Comparison of ENCODE assay signal across 8 mouse cellular contexts in the genomic region with DNA sequence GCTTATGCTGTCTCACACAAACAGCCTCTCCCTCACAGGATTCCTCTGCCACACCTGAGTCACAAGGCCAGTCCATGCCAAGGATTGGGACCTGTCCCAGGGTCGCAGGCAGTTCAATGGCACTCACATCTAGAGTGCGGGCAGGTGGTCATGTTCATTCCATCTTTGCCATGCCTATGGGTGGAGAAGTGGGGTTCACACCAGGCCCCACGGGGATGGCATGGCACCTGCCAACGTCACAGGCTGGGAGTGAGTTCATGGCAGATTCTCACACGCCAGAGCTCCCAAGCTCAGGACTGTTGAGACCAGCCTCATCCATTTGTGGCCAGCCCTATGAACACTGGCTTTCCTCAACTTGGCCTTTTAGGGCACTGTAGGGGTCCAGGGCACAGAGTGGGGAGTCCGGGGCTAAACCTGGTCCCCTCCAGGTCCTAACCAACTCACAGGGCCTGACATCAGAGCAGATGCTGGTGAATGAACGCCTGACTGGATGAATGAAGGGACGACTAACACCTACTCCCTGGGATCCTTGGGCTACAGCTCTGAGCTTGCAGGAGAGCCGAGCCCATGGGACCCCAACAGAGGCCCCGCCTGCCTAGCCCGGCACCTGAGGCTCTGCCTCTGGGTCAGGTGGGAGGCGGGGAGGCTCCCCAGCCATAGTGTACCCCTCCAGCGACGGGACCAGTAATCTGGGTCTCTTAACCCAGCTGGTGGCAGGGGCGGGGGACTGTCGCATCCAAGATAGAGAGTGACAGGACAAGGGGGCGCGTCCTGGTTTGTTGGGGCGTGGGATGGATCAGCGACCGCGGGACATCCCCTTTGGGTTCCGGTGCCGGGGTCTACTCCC. TPM values are rescaled to one million over a fixed set of nuclear protein-coding genes. Genes with fewer than 3 reads are reported as not detected.
DNase-seq lines count a peak whose midpoint lies in the region; ATAC-seq lines count a peak whose summit lies in the region.

No protein-coding gene starts in this region.

- 15% methylated on average over 24 of the region's 24 CpGs for WGBS in hindbrain, embryonic 13.5 days
- WGBS in midbrain, embryonic 16.5 days, result 19% methylated on average over 20 of the region's 24 CpGs

- H3K27ac ChIP-seq in hindbrain, embryonic 13.5 days, result no peak overlapping the region
- no peak overlapping the region for H3K27ac ChIP-seq in midbrain, embryonic 16.5 days (ENCODE audit: low read length)

- peaks cover 75% of the 10 kb centered on the region for H3K27me3 ChIP-seq in hindbrain, embryonic 13.5 days
- H3K27me3 ChIP-seq in midbrain, embryonic 16.5 days (ENCODE audit: control insufficient read depth, insufficient read depth, low read depth, low read length), result peaks cover 11% of the 10 kb centered on the region

- no peaks in the 10 kb centered on the region for H3K36me3 ChIP-seq in hindbrain, embryonic 13.5 days
- H3K36me3 ChIP-seq in midbrain, embryonic 16.5 days (ENCODE audit: control insufficient read depth, insufficient read depth, low read length), result no peaks in the 10 kb centered on the region

- peak overlapping the region; percentile 95 for H3K4me2 ChIP-seq in hindbrain, embryonic 13.5 days
- peak overlapping the region; percentile 68 for H3K4me2 ChIP-seq in midbrain, embryonic 16.5 days (ENCODE audit: low read length)

- H3K9ac ChIP-seq in hindbrain, embryonic 13.5 days, result peak overlapping the region; percentile 87
- H3K9ac ChIP-seq in midbrain, embryonic 16.5 days (ENCODE audit: low read depth, low read length), result peak overlapping the region; percentile 83

- H3K9me3 ChIP-seq in hindbrain, embryonic 13.5 days, result no peaks in the 10 kb centered on the region
- H3K9me3 ChIP-seq in midbrain, embryonic 16.5 days (replicated peaks; ENCODE audit: control insufficient read depth, low read length, poor library complexity, severe bottlenecking), result no peaks in the 10 kb centered on the region

- peak; percentile 25 for DNase-seq in kidney, postnatal 10 days
- DNase-seq in kidney, postnatal 25 days, result no peak
- peak; percentile 53 to 58 for DNase-seq in cerebellum, postnatal 25 days
- DNase-seq in thymus, postnatal 10 days (ENCODE audit: low spot score in 2 of 2), result no peak
- no peak for DNase-seq in natural killer cell, adult 2 months (ENCODE audit: low spot score in 2 of 2)

- peak; percentile 43; the same call in 1 of the 2 replicates for ATAC-seq in hindbrain, embryonic 13.5 days (ENCODE audit: low FRiP score)
- peak; percentile 40 for ATAC-seq in midbrain, embryonic 16.5 days
- ATAC-seq in inflammation-experienced regulatory T-cells, adult 6 months, result no peak

- peaks cover 49% of the 10 kb centered on the region for H3K4me1 ChIP-seq in hindbrain, embryonic 13.5 days (replicated peaks)
- peaks cover 16% of the 10 kb centered on the region for H3K4me1 ChIP-seq in midbrain, embryonic 16.5 days (ENCODE audit: control insufficient read depth, insufficient read depth, low read length)

- H3K4me3 ChIP-seq in hindbrain, embryonic 13.5 days, result peak overlapping the region; percentile 68
- peak overlapping the region; percentile 70 for H3K4me3 ChIP-seq in midbrain, embryonic 16.5 days (ENCODE audit: low read depth, low read length)

RNA-seq across cellular contexts. Expression of a gene that starts 0.8 kb away (rescaled TPM):
- 1.9 and 2.0 TPM in 2 replicates for polyA plus RNA-seq in hindbrain, embryonic 13.5 days (2015; fragmentation: Nextera tagmentation; extraction: Ambion mirVana)
- 5.4 and 6.1 TPM in 2 replicates for polyA plus RNA-seq in midbrain, embryonic 16.5 days (2015; fragmentation: Nextera tagmentation; extraction: Ambion mirVana)
- polyA plus RNA-seq in inflammation-experienced regulatory T-cells, adult 6 months (2017; shearing (Covaris generic)), result not detected

Comparison
In these comparisons a context has a peak if more than half of its experiments do, and no peak if none do; other contexts are left out.
1. DNase-seq: peak in kidney, postnatal 10 days (single experiment) and cerebellum, postnatal 25 days (2 of 2); none in kidney, postnatal 25 days (0 of 2), thymus, postnatal 10 days (0 of 2) and natural killer cell, adult 2 months (0 of 2).